Mouse (Mus musculus) midbrain, postnatal 0 days (tissue): ENCODE data around the gene Tldc2. TPM values are rescaled to one million over a fixed set of nuclear protein-coding genes. Genes with fewer than 3 reads are reported as not detected.

Experiments used
- ATAC-seq: fragments of 200-750 bp; cut with Nextera tagmentation; 2 replicates; pipeline ENCODE4 v1.8.0; 2017; ENCODE audit warnings: moderate number of reproducible peaks, mild to moderate bottlenecking, moderate TSS enrichment, moderate library complexity; ENCODE audit not compliant: low FRiP score
- DNase-seq: peaks from one replicate; pipeline ENCODE4 v3.0.0-alpha.2; 2015; ENCODE audit warnings: low spot score
- H3K27ac ChIP-seq: fragments of 300-500 bp; sonication (generic); 2 replicates; pipeline ENCODE4 v1.5.1; 2014; ENCODE audit warnings: low read depth, mild to moderate bottlenecking, low read length, mixed read lengths
- H3K27me3 ChIP-seq: fragments of 300-500 bp; sonication (generic); 2 replicates; pipeline ENCODE4 v1.6.1; 2014; ENCODE audit warnings: low read length, control low read depth, mixed read lengths; ENCODE audit not compliant: insufficient read depth
- H3K36me3 ChIP-seq: fragments of 300-500 bp; sonication (generic); 2 replicates; pipeline ENCODE4 v1.6.1; 2014; ENCODE audit warnings: low read length, control low read depth, mixed read lengths; ENCODE audit not compliant: insufficient read depth
- H3K4me1 ChIP-seq: fragments of 300-500 bp; sonication (generic); 2 replicates; pipeline ENCODE4 v1.6.1; 2014; ENCODE audit warnings: mild to moderate bottlenecking, control low read depth, antibody characterized with exemption, low read length, mixed read lengths; ENCODE audit not compliant: insufficient read depth
- H3K4me2 ChIP-seq: fragments of 300-500 bp; sonication (generic); 2 replicates; pipeline ENCODE4 v1.6.1; 2014; ENCODE audit warnings: low read depth, mild to moderate bottlenecking, low read length, mixed read lengths; ENCODE audit not compliant: poor library complexity, severe bottlenecking
- H3K4me3 ChIP-seq: fragments of 300-500 bp; sonication (generic); 2 replicates; pipeline ENCODE4 v1.5.1; 2014; ENCODE audit warnings: low read depth, mild to moderate bottlenecking, low read length, moderate library complexity
- H3K9ac ChIP-seq: fragments of 300-500 bp; sonication (generic); replicated peaks from 2 replicates; pipeline ENCODE4 v1.6.1; 2014; ENCODE audit warnings: mild to moderate bottlenecking, low read length, moderate library complexity, mixed read lengths; ENCODE audit not compliant: poor library complexity, severe bottlenecking
- H3K9me3 ChIP-seq: fragments of 300-500 bp; sonication (generic); 2 replicates; pipeline ENCODE4 v1.6.1; 2016; ENCODE audit warnings: low read length, control low read depth
- CTCF ChIP-seq: IDR thresholded peaks from 2 replicates; pipeline ENCODE4 v1.5.1; 2016; ENCODE audit warnings: antibody characterized with exemption, mild to moderate bottlenecking
- WGBS: fragments of 180-500 bp; shearing (Covaris S2); extraction: QIAGEN DNeasy Blood & Tissue Kit; methylation state at CpG from one replicate; pipeline ENCODE4 v1.1.7; 2014; 5-methylcytosine and 5-hydroxymethylcytosine counted together
- polyA plus RNA-seq: library from polyadenylated mRNA; unstranded; fragments of >200 nt; fragmentation: Nextera tagmentation; extraction: Ambion mirVana; gene quantifications from 2 replicates; pipeline ENCODE4 v1.2.1, GENCODE M21; 2015
- total RNA-seq: library from RNA; depleted of rRNA; stranded (reverse); fragments of >200 nt; gene quantifications from 2 replicates; pipeline ENCODE4 v1.2.3, GENCODE M21; 2014

The Tldc2 gene
- total and polyA plus RNA-seq, 2 experiments from 2014 or later = not detected

GRCm38 (mm10) chr2:157073378-157074052 lies 13.3 kb upstream of the Tldc2 start:
- Histone ChIP-seq H3K4me3 (no peak overlapping the region), H3K9me3 (no peaks in the 10 kb centered on the region), H3K36me3 (peaks cover 6% of the 10 kb centered on the region; the same call in 1 of the 2 replicates), H3K4me1 (peaks cover 57% of the 10 kb centered on the region), H3K27me3 (no peaks in the 10 kb centered on the region), H3K4me2 (no peak overlapping the region), H3K9ac (no peak overlapping the region), H3K27ac (no peak overlapping the region)
- 68% methylated on average over 9 of the region's 9 CpGs for WGBS
- no peak for ATAC-seq
- DNase-seq = no peak
- TF ChIP-seq CTCF = no peak

- DNase-seq = peak; percentile 72
- H3K36me3 ChIP-seq = peaks cover 6% of the 10 kb centered on the region; the same call in 1 of the 2 replicates
- 57% methylated on average over 9 of the region's 9 CpGs for WGBS
- H3K9me3 ChIP-seq = no peaks in the 10 kb centered on the region
- peak overlapping the region; percentile 99 for H3K4me2 ChIP-seq
- H3K27ac ChIP-seq = no peak overlapping the region
- no peak overlapping the region for H3K4me3 ChIP-seq
- no peak for TF ChIP-seq CTCF
- H3K9ac ChIP-seq = peak overlapping the region; percentile 42; the same call in 1 of the 2 replicates
- H3K27me3 ChIP-seq = no peaks in the 10 kb centered on the region
- no peak for ATAC-seq
- peaks cover 53% of the 10 kb centered on the region for H3K4me1 ChIP-seq
Measured at GRCm38 (mm10) chr2:157074186-157074724, 12.6 kb upstream of the Tldc2 start.

GRCm38 (mm10) chr2:157074772-157075171 lies 12.1 kb upstream of the Tldc2 start:
- Histone ChIP-seq H3K9me3 (no peaks in the 10 kb centered on the region), H3K27ac (no peak overlapping the region), H3K9ac (peak overlapping the region; percentile 42; the same call in 1 of the 2 replicates), H3K4me3 (no peak overlapping the region), H3K27me3 (no peaks in the 10 kb centered on the region), H3K4me2 (peak overlapping the region; percentile 99), H3K4me1 (peaks cover 48% of the 10 kb centered on the region), H3K36me3 (peaks cover 6% of the 10 kb centered on the region; the same call in 1 of the 2 replicates)
- ATAC-seq (no peak), DNase-seq (no peak)
- 57% methylated on average over 5 of the region's 5 CpGs for WGBS
- TF ChIP-seq CTCF = no peak

- Histone ChIP-seq H3K27me3 (no peaks in the 10 kb centered on the region), H3K27ac (no peak overlapping the region), H3K4me2 (peak overlapping the region; percentile 99), H3K9ac (0 out of 2 replicates have a peak overlapping the region, but pooled peaks have one; percentile 42), H3K36me3 (peaks cover 6% of the 10 kb centered on the region; the same call in 1 of the 2 replicates), H3K4me3 (peak overlapping the region; percentile 92; the same call in 1 of the 2 replicates), H3K4me1 (peaks cover 45% of the 10 kb centered on the region), H3K9me3 (no peaks in the 10 kb centered on the region)
- TF ChIP-seq CTCF = no peak
- ATAC-seq (no peak), DNase-seq (no peak)
- WGBS = 86% methylated on average over 3 of the region's 3 CpGs
Measured at GRCm38 (mm10) chr2:157075226-157075625, 11.6 kb upstream of the Tldc2 start.

GRCm38 (mm10) chr2:157075685-157076084 lies 11.2 kb upstream of the Tldc2 start:
- DNase-seq (peak; percentile 24), ATAC-seq (no peak)
- Histone ChIP-seq H3K4me3 (peak overlapping the region; percentile 92), H3K9ac (no peak overlapping the region; the same call in 1 of the 2 replicates), H3K36me3 (peaks cover 6% of the 10 kb centered on the region; the same call in 1 of the 2 replicates), H3K9me3 (no peaks in the 10 kb centered on the region), H3K27ac (no peak overlapping the region), H3K4me2 (peak overlapping the region; percentile 99), H3K4me1 (peaks cover 40% of the 10 kb centered on the region), H3K27me3 (no peaks in the 10 kb centered on the region)
- 32% methylated on average over 3 of the region's 3 CpGs for WGBS
- TF ChIP-seq CTCF = 0 out of 2 replicates have a peak, but pooled peaks have one; percentile 11

- Histone ChIP-seq H3K9ac (0 out of 2 replicates have a peak overlapping the region, but pooled peaks have one; percentile 19), H3K4me1 (peaks cover 34% of the 10 kb centered on the region), H3K27ac (no peak overlapping the region), H3K4me3 (peak overlapping the region; percentile 92), H3K27me3 (no peaks in the 10 kb centered on the region), H3K9me3 (no peaks in the 10 kb centered on the region), H3K36me3 (peaks cover 6% of the 10 kb centered on the region; the same call in 1 of the 2 replicates), H3K4me2 (peak overlapping the region; percentile 99)
- no peak for TF ChIP-seq CTCF
- no peak for DNase-seq
- WGBS = 83% methylated on average over 7 of the region's 7 CpGs
- no peak for ATAC-seq
Measured at GRCm38 (mm10) chr2:157076585-157076984, 10.3 kb upstream of the Tldc2 start.
